Mouse (Mus musculus) cerebellum, adult 2 months (tissue): ENCODE data around the gene Acan.
A peak's percentile ranks its signal among the peaks of the same experiment; 100 is the strongest.

Experiments
- CTCF ChIP-seq: fragments of 200-500 bp; IDR thresholded peaks from 2 replicates; pipeline ENCODE4 v1.5.1; 2011; ENCODE audit warnings: low read depth, mild to moderate bottlenecking, control low read depth, low read length, moderate library complexity, borderline replicate concordance; ENCODE audit not compliant: insufficient read depth
- POLR2A ChIP-seq: fragments of 200-500 bp; IDR thresholded peaks from 2 replicates; pipeline ENCODE4 v1.6.1; 2011; ENCODE audit warnings: low read length, control low read depth, borderline replicate concordance; ENCODE audit not compliant: insufficient read depth

DNA sequence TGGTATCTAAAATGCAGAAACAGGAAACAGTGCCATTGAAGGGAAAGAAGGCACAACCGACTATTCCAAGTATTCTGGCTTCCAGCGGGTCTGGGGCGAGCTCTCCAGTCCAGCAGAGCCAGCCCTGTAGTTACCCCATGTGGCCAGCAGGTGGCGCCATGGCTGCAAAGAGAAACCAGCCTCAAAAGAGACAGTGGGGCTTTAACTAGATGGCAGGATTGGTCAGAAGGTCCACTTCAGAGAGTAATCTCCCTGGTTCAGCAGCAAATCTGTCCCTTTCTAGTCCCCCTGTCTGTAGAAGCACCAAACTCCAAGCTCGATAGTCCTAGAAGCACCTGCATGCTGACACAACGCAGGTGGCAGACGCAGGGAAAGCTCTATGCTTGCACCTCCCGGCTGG lies 87.6 kb downstream of the Acan start:
- TF ChIP-seq POLR2A (no peak), CTCF (peak; percentile 93)
